Mouse (Mus musculus) kidney, postnatal 10 days (tissue): Measurements from ENCODE around the gene Kif22.

ENCODE experiments used
- DNase-seq: peaks from one replicate; pipeline ENCODE4 v3.0.0; 2021; ENCODE audit warnings: mixed read lengths

Kif22 gene

DNA sequence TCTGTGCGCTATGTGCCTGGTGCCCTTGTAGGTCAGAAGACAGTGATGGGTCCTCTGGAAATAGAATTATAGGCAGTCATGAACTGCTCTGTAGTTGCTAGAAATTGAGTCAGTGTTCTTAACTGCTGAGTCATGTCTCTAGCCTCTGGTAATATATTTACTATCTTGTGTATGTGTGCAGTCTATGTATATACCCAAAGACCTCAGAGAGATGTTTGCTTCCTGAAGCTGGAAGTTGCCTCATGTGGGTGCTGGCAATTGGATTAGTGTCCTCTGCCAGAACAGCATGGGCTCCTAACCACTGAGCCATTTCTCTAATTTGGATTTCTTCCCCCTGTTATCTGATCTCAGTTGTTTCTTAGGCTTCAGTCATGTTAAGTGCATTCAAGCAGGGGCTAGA is 12.1 kb downstream of the Kif22 start:
- no peak for DNase-seq

DNA sequence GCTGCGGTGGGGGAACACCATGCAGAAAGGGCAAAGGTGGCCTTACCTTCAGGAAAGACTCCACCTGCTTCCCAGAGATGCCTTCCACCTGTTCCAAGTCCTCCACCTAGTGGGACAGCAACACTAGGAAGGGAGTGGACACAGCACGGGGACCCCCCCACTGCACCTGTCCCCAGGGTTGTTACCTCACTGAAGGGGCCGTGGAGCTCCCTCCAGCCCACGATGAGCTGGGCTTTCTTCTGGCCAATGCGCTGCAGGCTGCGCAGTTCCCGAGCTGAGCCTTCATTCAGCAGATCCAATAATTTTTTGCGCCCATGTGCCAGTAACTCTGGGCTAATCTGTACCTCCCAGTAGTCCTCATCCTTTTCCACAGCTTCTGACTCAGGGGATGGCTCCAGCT is 14.4 kb downstream of the Kif22 start:
- no peak for DNase-seq

- peak; percentile 100 for DNase-seq
These were observed 15.1 kb downstream of the Kif22 start, which contains the start of gene Maz for GRCm38 (mm10) chr7:127026984-127027726. Gene Maz, minus strand, starts transcription at chr7:127027037.

DNA sequence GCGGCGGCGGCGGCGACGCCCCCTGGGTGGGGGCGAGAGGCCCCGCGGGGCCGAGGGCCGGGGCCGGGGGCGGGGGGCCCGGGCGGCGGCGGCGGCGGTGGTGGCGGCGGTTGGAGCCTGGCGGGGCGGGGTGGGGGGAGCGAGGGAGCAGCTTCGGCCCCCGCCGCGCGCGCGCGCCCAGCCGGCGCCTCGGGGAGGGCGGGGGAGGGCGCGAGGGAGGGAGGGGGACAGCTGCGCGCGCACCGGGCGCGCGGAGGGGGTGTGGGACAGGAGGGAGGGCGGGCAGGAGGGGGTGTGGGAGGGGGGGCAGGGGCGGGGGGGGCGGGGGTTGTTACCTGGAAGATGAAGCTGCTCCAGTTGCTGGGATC is 15.7 kb downstream of the Kif22 start:
- no peak for DNase-seq

DNA sequence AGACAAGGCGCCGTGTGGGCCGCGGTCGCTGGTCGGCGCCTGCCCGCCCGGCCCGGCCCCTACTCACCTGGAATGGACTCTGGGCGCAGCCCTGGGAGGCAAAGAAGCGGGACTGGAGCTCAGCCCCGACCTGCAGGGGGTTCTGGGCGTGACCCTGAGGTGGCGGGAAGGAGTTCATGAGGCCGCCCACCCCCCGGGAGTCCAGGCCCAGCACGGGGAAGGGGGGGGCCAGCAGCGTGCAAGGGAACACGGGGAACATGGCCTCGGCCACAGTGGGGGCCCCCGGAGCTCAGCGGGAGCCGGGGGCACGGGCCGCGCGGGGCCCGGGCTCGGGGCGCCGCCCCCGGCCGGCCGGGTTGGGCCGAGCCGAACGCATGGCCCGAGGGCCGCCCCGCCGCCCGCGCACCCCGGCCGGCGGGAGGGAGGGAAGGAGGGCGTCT is 16.1 kb downstream of the Kif22 start:
- peak; percentile 89 for DNase-seq

DNA sequence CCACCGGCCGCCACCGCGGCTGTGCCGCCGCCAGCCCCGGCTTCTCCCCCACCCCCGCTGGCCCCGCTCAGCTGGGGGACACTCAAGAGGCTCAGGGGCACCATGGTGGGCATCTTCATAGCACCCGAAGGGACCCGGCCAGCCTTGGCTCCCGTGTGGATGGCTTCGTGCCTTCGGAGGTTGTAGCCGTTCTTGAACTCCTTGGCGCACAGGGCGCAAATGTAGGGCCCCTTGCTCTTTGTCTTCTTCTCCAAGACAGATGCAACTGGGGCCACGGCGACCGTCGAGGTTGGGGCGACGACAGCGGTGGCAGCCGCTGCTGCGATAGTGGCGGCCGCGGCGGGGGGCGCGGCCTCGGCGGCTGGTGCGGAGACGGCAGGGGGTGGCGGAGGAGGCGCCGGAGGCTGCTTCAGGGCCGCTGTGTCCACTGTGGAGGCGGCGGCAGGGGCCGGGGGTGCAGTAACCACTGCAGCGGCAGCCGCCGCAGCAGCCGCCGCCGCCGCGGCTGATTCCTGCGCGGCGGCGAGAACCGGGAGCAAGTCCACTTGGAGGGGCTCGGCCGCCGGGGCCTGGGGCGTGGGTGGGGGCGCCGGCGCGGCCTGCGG is 16.6 kb downstream of the Kif22 start:
- DNase-seq, result peak; percentile 79

- DNase-seq, result peak; percentile 90
These were observed 17.3 kb downstream of the Kif22 start for GRCm38 (mm10) chr7:127024755-127025555.

DNA sequence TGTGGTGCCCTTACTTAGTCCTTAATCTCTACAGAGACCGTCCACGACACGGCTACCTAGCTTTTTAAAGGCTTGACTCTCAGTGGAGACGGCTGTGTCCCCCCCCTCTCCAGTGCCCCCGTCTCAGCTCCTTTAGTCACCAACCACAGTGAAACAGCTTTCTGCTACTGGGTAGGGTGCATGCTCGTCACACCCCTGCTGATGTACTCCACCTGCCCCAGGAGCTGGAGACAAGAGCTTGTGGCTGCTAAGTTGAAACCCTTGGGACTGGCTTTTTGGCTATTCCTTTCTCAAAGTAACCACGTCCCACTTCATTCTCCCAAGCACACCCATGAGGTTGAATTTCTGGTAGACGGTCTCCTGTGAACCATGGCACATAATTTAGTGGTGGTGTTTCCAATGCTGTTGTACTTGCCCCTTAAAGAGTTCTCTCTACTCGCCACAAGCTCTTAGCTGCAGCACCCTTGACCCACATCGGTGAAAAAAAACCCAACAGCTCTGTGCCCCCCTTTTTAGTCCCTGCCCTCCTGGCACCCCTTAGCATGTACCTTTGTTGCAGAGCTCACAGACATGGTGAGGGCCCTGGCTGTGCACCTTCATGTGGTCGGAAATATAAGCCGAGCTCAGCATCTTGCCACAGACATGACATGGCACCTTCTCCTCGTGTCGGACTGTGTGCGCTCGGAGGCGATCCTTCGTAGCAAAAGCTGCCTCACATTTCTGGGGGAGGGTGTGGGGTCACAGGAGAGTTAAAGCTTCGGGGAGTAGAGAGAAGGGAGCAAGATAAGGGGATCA is 18.2 kb downstream of the Kif22 start:
- no peak for DNase-seq

- DNase-seq, result peak; percentile 37
These were observed 19.0 kb downstream of the Kif22 start for GRCm38 (mm10) chr7:127023272-127023691.

- DNase-seq, result no peak
These were observed 19.6 kb downstream of the Kif22 start for GRCm38 (mm10) chr7:127022528-127023271.

DNA sequence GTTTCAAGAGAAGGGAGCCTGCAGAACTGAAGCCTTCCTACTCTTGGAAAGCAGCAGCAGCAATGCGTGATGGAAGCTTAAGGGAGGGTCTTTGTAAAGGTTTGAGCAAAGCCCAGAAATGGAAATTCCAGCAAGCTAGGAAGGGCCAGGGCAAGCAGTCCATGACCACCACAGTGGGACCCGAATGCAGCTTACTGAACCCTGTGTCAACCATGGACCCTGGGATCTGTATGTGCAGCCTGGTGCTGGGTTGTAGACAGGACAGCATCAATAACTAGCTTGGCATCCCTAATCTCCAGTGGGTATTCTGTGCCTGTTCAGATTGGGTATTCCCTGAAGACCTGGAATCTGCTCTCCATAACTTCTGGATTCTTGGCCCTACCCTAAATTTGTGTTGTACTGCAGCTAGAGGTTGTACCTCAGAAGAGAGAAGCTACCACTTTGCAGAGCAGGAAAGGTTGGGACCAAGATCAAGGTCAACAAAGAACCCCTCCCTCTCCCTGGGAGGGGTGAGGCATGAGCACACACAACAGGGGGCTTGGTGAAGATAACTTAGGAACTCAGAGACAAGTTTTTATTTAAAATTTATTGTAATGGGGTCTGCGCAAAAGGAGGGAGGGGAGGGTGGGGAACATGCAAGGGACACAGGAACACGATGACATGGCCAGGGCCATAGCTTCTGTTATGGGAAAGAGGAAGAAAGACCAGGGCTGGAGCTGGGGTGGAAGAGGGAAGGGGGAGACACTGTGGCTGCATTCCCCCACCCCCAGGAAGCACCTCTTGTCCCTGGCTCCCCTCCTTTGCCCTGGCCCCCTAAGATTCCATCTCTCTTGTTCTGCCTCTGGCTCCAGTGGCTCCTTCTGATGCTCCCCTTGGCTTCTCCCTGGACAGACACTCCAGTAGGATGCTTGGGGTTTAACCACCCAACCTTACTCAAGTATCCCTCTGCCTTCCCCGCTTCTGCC is 20.4 kb downstream of the Kif22 start:
- no peak for DNase-seq

DNA sequence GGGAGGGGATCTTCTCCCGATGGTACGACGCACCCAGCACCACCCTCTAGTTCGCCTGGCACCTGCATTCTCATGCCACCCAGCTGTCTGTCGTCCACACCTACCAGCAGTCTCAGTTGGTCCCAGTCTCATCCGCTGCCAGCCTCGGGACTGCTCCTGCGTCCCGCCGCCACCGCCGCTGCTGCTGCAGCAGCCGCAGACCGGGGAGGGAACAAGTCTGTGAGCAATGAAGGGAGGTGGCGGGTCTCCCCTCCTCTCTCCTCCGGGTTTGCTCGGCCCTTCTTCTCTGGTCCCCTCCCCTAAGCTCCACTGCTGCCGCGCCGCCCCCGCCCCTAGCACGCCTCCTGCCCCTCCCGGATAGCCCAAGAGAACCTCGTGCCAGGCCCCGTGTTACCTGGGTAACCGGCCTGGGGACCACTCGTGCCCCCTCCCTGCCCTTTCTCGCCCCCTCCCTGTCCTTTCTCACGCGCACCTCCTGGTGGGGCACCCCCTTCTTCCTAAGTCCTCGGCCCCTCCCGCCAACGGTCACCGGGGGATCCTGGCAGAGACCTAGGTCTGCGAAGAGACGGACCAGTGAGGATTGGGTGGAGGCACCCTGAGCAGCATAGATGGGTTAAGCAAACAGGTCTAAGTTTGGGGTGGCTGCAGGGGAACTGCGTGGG is 21.2 kb downstream of the Kif22 start, which contains the start of the genes Gm42742 and Prrt2:
Gm42742 (minus strand) TSS at position 197 of the 662 bp plus-strand sequence.
Prrt2 (minus strand) TSS at position 311 of the 662 bp plus-strand sequence.
- DNase-seq, result peak; percentile 77

DNA sequence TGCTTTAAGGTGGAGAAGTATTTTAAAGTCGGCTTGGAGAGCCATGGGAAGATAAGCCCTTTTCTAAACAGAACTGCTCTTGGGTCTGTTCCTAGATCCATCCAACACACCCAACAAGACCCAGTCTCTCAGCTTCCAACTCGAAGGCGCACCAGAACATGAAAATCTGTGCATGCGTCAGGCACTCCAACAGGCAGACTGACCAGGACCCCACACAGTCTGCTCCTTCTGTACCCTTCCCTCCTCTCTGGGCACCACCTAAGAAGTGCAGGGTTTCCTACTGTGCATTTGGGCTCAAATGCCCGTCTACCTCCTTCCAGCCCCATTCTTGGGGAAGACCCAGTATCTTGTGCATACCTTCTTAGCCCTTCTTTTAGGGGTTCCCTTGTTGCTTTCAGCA is 21.8 kb downstream of the Kif22 start:
- DNase-seq, result no peak

- no peak for DNase-seq
These were observed 22.2 kb downstream of the Kif22 start for GRCm38 (mm10) chr7:127020031-127020430.

GRCm38 (mm10) chr7:127019306-127019960 is 22.8 kb downstream of the Kif22 start:
- DNase-seq, result no peak

DNA sequence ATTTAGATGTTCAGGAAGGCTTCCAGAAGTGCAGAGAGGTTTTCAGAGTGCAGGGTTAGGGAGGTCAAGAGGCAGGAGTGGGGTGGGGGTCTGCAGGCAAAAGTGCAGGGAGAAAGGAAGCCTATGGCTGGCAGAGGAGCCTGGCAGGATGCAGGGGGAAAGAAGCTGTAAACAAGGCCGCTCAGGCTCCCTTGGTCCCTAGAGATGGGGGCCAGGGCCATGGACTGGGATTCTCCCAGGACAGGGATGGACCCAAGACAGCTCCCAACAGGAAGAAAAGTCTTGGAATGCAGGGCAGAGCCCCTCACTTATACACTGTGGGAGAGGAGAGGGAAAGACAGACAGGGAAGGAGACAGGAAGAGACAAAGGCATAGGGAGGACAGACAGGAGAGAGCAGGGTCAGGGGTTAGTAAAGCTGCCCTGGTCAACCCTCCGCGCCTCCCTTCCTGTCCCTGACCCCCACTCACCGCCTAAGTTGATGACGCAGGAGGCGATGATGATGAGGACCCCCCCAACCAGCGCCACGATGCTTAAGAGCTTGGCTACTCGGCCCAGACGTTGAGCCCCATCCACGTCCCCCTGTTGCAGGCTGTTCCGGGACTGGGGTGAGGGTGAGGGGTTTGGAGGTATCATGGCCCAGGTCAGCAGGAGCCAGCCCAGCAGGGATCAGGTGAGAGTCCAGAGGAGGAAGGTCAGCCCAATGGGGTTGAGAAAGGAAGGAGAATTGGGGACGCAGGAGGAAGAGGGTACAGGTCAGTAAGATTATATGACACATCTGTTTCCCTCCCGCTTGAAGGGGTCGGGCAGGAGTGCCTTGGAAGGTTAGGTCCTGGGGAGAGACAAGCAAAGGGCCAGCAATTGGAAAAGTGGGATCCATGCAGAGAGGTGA is 23.6 kb downstream of the Kif22 start:
- DNase-seq, result no peak

DNA sequence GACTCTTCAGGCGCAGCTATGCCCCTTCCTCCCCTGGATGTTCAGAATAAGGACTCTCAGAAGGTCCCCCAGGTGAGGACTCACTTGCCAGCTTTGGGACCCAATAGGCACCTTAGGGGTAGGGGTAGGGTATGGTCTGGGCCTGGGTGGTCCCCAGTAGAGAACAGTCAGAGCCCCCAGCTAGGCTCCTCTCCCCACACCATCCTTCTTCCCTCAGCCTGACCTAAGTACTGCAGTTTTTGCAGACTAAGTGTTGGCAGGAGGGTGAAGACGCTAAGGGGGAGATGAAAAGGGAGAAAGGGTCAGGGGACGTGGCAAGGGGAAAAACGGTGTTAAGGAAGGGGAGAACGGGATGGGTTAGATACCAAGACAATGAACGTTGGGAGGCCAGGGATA is 24.3 kb downstream of the Kif22 start:
- DNase-seq, result no peak
